Mouse (Mus musculus) thymus, adult 18-20 months (tissue): ENCODE data around the gene Rabgap1l.

ENCODE experiments used
- DNase-seq, 2 experiments: peaks; one replicate each; pipeline ENCODE4 v3.0.0; 2022; ENCODE audit warnings: mixed read lengths in 2 of 2

Rabgap1l gene

DNA sequence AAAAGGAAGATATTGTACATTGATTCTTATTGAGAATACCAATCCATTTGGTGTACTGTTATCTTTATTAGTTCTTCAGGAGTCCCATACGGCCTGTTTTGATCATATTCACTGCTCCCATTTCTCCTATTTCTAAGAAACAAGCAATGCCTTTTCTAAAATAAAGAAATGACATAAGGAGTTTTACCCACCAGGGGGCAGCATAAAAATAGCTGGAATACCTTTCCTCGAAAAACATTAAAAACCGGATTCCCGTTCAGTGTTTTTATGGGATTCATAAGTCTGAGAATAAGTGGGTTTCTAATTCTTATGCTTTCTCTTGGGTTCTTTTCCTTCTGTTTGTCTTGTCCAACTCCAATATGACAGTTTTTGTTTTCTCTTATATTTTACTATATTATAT is 562.0 kb downstream of the Rabgap1l start:
- no peak for DNase-seq

DNA sequence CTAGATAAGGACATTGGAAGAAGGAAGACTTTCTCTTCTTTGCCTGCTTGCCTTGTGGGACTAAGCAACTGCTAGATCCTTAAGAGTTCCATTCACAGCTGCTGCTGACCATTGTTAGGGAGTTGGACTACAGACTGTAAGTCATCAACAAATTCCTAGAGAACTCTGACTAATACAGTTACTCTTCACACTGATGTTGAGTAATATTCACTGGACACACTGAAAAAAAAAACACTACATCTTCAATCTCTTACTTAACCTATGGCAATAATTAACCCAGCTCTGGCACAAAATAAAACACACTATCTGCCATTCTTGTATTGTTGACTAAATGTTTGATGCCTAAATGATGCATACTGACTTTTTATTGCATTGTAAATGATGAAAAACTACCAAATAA is 565.2 kb downstream of the Rabgap1l start:
- no peak for DNase-seq

DNA sequence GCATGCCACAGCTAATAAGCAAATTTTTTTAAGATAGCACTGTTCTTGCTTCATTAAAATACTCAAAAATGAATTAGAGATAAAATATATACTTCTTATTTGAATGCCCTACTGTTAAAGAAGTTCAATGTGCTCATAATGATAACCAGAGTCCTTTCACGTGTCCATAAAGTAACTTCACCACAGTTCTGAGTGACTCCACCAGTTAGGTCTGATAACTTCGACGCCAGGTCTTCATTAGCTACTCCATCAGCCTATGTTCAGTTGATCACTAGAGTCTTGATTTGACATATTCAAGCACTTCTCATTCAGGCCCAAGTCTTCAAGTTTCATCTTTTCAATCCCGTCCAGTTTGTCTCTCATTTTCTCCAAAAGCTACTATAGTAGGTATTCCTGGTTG is 565.8 kb downstream of the Rabgap1l start:
- no peak for DNase-seq

DNA sequence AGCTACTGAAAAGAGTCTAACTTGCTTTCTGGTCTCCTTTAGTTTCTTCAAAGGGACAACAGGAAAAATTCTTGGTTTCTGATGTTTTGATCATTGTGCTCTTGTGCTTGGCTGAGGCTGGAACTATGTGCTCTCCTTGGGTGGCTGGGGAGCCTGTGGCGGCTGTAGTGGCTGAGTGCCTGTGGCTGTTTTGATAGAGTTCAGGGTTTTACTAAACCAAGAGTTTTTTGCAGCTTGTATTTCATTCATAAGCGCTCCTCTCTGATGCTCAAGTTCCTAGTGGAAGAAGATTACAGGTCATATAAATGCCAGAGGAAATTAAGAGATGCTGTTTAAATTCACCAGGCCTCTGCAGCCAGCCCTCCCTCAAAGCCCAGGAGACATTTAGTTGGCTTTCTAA is 568.9 kb downstream of the Rabgap1l start:
- no peak for DNase-seq

DNA sequence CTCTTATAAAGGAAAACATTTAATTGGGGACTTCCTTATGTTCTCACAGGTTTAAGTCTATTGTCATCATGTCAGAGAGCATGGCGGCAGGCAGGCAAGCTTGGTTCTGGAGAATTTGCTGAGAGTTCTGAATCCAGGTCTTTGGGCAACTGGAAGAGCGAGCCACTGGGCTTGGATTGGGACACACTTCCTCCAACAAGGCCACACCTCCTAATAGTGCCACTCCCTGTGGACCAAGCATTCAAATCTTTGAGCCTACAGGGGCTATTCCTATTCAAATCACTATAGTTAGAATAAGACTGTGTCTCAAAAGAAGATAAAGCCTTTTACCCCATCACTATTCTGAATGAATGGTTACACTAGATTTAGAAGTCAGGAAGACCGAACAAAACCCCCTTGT is 575.1 kb downstream of the Rabgap1l start:
- DNase-seq: no peak

DNA sequence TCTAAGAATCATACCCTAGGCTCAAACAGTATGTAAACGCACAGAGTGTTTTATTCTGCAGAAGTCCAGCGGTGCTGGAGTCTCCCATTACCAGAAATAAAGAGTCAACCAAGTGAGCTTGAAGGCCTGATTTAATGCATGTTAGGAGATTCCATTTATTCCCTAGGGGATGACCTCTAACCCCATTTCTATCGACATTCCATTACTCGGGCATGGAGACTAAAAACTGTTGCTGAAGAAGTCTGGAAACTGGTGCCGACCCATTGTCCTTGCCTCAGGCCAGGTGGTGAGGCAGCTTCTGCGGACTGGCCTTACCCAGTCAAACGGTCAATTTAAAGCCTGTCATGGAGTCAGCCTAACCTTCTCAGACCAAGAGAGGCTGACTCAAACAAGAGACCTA is 578.8 kb downstream of the Rabgap1l start:
- DNase-seq: no peak

DNA sequence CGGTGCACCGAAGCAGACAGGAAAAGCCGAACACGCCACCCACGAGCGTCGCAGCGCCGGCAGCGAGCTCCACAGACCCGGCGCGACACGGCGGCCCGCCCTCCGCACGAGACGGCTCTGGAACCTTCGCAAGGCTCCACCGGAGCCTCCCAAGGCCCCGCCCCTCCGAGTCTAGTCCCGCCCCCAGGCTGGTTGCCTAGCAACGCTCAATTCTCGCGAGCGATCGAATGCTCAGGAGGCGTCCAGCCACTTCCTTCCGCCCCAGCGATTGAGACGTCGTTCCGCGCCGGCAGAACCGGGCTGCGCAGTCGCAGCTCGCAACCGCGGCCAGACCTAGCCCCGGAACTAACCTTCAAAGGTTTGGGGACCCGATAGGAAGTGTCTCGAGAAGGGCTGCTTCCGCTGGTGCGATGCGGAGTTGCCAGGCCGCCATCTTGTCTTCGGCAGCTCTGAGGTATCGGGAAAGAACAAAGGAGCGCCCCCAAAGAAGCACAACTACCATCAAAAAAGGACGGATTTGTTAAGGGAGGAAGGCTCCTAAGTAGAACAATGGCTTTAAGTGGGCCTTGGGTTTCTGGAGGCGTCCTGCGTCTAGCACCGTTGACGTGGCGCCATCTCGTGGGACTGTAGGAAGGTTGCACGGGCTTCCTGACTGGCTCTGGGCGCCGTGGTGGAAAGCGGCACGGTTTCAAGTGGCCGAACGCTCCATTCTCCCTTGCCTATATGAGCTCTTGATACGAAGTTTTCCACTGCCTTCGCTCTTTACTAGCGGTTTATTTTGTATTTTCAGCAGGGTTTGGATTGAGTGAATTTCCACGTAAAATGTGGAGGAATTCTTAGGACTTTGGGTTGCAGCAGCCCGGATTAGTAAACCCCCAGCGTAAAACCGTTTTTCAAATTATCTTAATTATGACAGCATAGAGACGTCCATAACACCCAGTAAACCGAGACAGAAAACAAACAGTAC is 580.0 kb downstream of the Rabgap1l start, which contains the start of gene Cacybp:
Cacybp (minus strand) TSS at position 173 of the 967 bp plus-strand sequence.
- peak; percentile 100 for DNase-seq

DNA sequence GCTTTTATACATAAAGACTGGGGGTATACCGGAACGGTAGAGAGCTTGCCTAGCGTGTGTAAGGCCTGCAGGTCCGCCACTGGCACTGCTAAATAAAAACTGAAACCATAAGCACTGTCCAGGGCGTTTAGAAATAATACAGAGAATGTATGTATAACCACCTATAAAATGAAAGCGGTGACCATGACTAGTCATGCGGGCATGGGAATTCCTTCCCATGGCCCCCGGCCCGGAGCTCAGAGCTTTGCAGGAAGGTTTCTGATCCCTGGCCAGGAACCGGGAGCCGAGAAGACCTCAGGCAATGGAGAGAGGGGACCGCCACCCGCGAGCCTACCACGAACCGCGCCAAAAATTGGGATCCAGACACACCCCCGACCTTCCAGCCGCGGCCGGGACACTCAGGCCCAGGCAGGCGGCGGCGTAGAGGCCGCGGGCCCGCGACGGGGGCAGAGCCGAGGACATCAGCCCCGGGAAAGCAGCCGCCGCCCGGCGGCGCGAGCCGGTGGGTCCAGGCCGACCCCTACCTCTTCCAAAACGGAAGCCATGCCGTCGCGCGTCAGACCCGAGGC is 580.8 kb downstream of the Rabgap1l start:
- DNase-seq: no peak

DNA sequence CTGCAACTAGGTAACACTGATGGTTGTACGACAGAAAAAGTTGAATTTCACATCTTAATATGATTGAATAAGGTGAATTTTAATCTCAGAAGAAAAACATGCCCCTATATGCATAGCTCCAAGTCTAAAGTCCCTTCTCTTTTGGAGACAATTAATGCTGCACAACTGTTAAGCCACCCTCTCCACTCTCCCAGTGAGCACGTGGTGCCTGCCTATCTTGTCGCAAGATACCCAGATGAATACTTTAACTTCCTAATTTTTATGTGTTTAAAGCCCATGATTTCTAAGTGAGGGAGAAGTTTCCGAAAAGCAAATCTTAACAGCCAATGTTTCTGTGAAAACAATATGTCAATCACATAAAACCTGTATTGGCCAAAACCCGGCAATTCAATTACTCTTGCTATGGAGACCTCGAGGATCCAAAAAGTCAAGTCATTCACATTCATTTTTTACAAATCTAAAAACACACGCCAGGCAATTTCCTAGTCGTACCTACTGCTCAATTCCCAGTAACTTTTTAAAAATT is 581.4 kb downstream of the Rabgap1l start:
- no peak for DNase-seq

DNA sequence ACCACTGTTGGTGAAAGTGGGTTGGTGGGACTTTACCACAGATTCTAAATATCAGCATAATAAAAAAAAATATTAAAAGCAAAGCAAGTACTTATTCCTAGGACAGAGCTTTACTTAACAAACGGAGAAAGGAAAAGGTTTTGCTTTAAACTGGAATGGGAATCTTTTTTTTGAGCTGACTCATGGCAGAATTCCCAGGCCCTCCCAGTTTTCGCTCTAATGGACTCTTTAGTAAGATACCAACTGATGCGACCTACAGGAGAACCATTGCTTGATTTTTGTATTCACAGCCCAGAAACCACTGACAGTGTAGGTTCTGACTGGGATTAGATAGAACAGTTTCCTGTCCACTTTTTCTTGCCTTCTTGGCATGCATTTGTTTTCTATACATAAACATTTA is 582.4 kb downstream of the Rabgap1l start:
- DNase-seq: no peak

DNA sequence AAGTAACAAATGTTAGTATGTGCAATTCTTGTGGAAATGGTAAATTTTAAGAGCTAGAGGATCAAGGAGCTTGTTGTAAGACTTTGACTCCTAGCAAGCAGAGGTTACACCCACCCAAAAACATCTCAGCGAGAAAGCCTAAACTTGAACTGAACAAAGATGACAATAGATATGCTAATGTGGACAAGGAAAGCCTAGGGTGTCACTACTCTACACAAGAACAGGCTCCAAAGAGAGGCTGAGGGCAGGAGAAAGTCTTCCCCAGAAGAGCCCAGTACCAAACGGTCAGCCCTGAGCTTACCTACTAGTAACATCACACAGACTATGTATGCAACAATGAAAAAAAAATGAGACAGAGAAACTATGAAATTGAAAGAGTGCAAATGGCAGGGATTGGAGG is 583.2 kb downstream of the Rabgap1l start:
- no peak for DNase-seq

DNA sequence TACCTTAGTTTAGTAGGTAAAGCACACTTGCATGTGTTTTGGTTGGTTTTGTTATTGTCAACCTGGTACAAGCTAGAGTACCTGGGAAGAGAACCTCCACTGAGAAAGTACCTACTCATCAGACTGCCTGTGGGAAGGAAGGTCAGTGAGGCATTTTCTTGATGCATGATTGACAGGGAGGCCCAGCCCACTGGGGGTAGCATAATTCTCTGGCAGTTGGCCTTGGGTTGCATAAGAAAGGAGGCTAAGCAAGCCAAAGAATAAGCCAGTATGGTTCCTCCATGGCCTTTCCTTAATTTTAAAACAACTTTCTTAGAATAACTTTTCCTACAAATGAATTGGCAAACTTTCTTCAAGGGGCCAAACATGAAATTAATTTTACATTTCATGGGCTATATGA is 587.5 kb downstream of the Rabgap1l start:
- no peak for DNase-seq

DNA sequence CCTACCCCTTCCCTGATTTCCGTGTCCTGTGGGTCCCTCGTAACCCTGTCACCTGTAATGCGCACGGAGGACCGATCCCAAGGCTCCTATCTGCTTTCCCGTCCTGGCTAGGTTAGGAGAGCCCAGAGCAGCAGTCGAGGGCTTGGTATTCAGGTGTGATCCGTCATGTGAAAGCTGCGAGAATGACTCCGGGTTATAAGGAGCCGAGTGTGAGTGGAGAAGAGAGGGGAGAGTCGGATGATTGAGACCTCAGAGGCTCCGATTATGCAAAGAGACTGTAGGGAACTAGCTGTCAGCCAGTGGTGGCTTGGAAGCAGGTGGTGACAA is 597.7 kb downstream of the Rabgap1l start:
- DNase-seq: no peak

DNA sequence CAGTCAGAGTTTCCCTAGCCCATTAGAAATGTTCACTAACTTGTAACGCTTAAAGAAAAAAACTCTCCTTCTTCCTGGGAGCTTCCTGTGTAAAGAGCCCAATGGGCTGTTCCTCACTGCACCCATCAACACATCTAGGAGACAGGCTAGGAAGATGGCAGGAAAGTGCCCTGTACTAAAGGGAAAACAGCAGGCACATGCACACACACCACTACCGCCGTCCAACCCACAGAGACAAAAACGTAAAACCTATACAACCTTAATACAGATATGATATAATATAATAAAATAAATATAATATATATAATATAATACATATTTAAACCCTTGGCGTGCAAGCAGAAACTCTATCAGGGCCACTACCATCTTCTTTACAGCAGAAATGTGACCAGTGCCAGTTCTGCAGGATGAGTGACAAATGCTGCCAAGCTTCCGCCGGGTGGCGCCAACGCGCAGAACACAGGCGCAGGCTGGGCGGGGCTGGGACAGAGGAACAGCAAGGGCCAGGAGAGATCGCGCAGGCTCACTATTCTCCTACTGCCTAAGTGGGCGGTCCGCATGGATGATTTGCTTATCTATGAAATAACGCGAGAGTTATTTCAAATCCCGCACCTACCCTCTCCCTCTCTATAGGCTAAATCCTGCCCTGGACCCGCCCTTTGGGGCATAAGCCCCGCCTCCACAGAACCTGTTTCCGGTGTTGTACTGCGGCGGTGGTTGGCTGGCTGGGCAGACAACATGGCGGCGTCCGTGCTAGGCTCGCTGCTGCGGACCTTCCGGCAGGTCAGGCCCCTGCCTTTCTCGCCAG is 598.3 kb downstream of the Rabgap1l start, which contains the start of gene Mrps14:
Mrps14 (plus strand) TSS at position 687 of the 808 bp plus-strand sequence.
- DNase-seq: peak; percentile 96 to 98

DNA sequence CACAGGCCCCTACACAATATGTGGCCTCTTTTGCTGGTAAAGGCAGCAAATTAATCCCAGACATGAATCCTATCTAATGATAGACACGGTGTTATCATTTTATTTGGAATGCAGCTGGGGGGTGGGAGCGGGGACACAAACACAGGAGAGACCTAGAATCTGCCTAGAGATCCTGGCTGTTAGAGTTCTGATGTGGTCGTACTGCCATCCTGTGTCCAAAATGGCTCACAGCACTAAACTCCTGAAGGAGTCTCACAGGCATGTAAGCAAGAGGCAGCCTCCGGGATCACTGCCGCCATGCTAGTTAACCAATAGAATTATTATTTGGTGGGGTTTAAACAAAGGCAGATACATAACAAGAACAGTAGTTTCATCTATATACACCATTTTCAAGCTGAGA is 608.5 kb downstream of the Rabgap1l start:
- DNase-seq: no peak

DNA sequence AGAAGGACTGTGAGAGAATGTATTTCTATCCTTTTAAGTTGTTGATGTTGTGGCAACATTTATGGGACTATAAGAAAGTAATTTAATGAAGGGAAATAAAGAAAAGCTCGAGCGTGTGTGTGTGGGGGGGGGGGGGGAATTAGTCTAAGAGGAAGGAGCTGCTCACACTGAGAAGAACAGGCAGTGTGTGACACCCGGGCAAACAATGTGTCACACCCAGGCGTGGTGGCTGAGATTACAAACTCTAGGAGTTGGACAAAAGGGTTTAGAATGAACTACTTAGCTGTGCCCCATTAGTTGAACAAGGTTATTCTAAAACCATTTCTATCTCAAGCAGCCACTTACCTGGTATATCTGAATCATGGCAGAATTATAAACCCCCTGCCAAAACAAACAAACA is 611.8 kb downstream of the Rabgap1l start:
- no peak for DNase-seq

DNA sequence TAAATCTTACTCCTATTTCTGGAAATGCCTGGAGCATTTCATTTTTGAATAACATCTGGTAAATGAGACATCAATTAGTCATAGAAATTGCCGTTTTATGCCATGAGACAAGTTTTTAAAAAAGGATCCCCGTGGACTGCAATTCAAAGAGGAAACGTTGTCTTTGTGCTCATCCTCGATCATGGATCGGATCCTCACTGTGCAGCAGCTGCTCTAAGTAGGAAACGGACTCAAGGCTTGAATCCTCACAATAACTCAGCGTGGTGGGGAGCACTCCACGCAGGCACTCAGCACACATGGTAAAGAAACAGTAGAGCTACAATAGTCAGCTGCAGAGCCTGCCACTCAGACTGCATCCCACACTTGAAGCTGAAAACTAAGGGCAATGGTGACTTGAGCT is 616.1 kb downstream of the Rabgap1l start:
- DNase-seq: no peak
